Mouse (Mus musculus): ENCODE results near the gene Arhgap20.
A peak's percentile ranks its signal among the peaks of the same experiment; 100 is the strongest.

Arhgap20 gene

DNA sequence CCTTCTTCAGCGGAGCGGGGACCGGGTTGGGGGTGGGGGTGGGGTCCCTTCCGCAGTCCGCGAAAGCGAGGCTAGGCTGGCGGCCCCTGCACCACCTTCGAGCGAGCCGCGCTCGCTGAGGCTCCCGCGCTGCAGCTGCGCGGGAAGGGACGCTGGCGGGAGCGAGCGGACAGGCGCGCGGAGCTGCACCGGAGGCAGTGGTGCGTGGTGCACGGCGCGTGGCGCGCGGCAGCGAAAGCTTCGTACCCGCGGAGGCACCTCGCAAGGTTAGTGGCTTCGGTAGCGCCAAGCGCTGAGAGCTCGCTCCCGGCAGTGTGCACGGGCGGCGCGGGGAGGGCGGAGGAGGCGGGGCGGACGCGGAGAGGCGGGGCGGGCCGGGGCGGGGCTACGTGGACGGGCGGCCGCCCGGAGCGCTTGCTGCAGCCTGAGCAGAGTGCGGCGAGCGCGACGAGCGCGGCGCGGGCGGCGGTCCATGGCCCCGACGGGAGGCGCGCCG, at the start of gene Arhgap20:
Gene Arhgap20 (plus strand): TSS at position 417 of the 496 bp plus-strand sequence.
- peak; percentile 45 to 75 for DNase-seq (ENCODE audit: low spot score in 2 of 2)

DNA sequence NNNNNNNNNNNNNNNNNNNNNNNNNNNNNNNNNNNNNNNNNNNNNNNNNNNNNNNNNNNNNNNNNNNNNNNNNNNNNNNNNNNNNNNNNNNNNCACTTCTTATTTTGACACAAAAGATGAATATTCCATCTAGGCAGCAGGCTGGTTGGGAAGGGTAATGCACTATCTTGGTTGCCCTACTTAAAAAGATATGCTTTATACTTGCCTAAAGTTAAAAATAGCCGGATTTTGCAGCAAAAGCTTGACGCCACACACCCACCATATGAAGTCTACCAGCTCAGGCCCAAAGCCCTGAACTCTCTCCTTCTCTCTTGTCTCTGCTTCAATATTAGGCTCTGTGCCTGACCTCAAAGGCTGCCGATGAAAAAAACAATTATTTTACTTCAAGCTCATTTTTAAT, 46.3 kb upstream of the Arhgap20 start:
- no peak for DNase-seq (ENCODE audit: low spot score in 2 of 2)

DNA sequence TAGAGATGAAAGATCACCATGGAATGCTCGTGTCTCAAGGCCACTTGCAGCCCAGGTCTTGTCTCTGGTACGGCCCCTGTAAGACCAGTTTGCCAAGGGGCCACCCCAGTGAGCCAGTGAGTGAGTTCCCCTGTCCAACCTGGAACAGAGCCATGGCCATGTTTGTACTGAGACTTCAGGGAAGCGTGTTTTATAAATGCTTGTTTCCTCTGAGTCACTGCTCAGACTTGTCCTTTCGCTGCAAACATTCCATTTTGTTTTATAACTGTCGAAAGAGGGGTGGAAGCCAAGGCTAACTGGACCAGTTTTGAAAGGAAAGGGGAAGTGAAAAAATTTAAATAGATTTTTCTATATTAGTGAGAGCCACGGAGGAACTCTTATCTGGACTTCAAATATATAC, 37.2 kb upstream of the Arhgap20 start:
- no peak for DNase-seq (ENCODE audit: low spot score in 2 of 2)

DNA sequence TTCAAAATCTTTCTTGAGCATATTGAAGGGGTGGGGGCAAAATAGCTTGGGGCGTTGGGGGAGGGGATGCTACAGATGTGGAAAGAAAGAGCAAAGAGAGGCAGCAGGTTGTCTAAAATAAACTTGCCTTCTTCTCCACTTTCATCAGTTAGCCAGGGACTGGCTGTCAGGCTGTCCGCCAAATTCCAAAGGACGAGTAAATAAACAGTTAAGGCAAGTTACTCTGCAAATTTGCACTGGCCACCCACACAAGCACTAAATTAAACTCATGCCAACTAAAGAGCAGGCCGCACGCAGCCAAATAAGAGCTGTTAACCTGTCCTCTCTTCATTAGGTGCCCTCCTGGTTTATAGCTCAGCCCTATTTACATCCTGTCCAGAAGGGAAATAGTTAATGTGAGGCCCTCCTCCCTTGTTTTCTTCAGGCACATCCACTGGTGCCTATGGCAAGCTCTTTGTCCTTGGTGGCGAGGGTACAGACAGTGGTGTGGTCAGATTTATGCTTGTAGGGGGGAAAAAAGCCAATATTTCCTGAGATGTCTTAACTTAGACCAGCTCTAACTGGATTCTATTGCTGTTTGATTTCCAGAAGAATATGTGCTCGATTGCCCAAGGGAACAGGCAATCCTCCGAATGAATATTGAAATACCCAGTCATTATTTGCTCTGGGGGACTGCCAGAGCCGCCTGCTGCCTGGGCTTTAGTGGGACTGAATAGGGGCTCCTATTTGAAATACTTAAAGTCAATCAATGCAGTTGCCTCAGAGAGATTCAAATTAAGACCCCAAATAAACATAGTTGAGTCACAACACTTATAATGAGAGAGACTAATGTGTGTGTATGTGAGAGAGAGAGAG, 29.7 kb upstream of the Arhgap20 start:
- DNase-seq (ENCODE audit: low spot score in 2 of 2), result no peak

DNA sequence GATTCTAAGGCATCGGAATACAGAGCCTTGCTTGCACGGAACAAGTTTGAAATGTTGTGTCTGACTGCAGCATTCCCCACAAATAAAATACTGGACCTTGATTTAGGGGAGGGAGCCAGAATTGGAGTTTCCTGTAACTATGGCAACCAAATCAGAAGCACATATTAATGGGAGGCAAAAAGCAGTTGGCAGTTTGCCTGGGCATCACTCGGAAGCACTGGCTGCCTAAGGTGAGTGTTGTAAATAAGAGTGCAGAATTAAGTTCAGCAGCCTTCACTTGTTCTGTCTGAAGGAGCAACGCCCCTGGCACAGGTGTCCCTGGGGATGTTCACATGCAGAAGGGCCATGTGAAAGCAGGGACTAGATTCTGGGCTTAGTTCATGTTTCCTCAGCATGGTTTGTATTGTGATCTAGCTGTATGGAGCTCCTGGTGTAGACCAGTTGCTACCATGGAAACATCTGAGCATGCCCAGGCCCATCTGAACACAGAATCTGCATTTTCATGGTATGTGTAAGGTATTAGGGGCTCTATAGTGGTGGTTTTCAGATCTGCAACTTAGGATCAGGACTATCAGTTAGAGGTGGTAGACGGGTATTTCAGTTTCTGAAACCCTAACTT, 28.3 kb upstream of the Arhgap20 start:
- DNase-seq (ENCODE audit: low spot score in 2 of 2), result no peak

DNA sequence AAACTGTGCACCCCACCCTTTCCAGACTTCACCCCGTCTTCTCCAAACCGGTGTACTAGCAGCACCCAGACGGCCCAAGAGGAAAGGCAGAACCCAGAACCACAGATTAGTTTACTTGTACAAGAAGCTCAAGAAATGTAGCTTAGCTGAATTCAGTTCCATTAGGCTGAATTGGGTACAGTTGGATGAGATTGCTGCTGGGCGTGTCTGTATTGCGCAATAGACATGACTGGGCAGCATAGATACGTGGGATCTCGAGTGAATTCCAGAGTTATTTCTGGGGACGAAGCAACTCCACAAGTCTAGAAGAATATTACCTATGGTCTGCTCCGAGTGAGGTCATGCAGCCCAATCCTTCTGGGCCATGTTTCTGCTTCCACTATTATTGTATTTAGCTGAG, 26.8 kb upstream of the Arhgap20 start:
- no peak for DNase-seq (ENCODE audit: low spot score in 2 of 2)

DNA sequence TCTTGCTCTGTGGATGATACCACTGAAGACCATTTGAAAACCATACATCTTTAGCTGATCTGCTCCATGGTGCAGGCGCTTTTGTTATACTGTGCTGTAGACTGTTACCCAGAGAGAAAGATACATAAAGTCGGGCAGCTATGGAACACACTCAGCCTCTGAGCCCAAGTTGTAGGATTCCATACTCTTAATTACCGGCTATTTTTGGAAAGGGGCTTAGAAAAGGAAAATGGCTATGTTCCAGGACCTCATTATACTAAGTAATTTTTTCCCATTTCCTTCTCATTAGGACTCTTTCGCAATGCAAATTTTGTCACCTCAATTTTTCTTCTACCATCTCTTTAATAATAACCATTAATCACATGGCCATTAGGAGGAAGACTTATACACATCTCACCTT, 25.3 kb upstream of the Arhgap20 start:
- DNase-seq (ENCODE audit: low spot score in 2 of 2), result no peak

DNA sequence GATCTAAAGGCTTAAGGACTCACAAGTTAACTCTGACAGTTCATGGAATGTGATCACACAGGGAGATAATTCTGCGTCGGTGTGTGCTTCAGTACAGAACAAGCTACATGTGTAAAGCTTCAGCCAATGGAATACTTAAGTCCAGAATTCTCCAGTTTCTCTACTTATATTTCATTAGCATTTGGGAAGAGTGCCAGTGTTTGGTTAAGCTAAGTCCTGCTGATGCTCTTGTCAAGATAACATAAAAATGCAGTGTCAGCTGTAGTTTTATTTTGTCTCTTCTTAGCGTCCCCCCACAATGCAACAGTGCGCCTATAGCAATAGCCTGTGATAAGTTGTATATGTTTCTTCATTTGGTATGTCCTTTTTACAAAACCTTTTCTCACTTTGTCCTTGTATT, 15.0 kb upstream of the Arhgap20 start:
- no peak for DNase-seq (ENCODE audit: low spot score in 2 of 2)

DNA sequence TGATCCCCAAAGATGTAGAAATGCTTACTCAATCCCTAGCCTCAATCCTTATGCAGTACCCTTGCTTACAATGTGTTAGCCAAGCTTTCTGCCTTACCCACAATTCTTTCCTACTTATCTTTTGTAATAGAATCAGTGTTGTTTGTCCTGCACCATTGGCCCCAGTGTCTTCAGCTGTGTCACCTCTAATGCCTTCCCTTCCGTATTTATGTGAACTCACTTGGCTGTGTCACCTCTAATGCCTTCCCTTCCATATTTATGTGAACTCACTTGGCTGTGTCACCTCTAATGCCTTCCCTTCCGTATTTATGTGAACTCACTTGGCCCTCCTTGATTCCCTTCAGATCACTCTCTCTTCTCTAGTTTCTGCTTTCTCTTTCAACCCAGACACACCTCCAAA, 4.1 kb upstream of the Arhgap20 start:
- DNase-seq (ENCODE audit: low spot score in 2 of 2), result no peak

DNA sequence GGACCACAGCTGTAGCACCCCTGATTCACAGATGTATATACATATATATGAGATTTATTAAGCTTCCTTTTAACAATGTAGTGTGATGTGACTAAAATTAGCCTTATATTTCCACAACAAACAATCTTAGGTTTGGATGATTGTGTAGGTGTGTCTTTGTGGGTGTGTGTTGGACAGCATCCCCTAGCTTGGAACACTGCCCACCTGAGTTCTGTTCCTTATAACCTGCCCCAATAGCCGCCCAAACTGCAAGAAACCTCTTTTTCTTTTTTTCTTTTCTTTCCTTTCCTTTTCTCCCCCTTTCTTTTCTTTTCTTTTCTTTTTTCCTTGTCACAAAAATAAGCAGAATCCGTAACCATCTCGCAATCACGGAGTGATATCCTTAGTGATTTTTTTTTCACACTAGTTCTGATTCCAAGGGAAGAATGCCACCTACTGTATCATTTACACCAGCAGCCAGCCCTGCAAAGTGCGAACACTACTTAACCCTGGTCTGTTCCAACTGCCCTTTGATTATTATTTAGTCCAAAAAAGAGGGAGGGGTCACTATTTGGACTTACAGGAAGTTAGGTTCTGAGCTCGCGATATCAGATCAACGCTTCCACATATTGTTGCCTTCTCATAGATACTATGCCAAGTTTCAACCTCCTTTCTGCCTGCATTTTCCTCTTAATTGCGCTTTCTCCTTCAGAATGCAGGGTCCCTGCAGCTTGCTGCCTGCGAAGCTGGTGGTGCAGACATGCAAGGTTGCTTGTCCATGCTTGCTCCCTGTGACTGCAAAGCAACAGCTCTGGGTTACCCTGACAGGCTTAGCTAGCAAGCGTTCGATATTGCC, 879 bp upstream of the Arhgap20 start:
- DNase-seq (ENCODE audit: low spot score in 2 of 2), result no peak

DNA sequence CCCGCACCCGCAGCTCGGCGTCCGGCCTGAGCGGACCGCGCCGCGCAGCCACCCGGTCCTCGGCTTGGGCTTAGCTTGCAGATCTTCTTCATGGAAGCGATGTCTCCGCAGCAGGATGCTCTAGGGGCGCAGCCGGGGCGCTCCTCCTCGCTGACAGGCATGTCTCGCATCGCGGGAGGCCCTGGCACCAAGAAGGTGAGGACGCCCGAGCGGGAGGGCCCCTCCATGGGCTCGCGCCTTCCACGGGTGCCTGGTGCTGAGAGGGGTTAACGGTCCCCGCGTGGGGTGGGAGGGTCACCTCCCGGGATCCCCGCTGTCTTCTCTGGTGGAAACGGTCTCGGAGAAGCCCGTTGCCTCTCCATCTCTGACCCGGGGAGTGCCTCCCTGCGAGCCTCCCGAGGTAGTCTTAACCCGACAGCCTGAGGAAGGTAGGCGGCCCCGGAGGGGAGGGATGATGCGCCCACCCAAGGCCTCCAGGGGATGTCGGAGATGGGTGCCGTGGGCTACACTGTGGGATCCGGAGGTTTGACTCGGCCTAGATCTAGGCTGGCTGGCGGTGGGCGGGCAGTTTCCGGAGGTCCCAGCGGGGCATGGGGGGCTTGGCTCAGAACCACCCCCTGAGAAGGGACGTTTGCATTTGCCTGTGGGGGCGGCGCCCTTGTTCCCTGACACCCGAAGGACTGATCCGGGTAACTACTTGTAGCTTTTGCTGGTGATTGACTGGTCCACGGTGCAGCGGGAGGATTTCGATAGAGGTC, 459 bp downstream of the Arhgap20 start:
- DNase-seq (ENCODE audit: low spot score in 2 of 2), result peak; percentile 13 to 64

DNA sequence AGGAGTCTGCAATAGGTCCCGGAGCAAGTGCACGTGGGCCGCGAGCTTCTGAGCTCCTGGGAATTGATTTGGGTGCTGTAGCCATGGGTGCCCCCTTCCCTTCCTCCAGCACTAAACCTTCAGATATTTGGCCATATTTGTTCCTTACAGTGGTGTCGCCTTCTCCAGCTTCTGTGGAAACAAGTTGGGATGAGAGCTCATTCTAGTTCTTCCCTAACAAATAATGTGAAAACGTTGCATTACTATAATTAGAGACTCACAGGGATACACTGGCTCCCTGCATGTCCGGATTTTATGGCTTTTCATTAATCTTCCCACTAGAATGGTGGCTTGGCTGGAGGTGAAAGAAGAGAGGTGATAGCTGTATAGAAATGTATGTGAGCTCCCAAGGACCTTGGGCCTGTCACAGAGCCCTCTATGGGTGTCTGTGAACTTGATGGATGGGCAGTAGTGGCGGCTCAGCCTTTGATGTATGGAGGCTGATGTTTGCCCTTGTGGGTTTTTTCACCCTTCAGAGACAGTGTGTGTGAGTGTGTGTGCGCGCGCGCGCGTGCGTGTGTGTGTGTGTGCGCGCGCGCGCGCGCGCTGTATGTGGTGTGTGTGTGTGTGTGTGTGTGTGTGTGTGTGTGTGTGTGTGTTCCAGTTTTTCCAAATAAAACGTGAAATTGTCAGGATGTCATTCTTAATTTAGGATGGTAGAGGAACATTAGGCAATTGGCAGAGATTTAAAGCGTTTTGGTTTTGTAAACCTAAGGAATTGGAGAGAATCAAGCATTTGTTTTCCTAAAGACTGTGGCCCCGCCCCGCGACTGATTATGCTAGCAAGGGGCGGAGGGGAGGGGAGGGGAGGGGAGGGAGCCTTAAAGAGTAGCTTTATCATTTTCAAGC, 1.3 kb downstream of the Arhgap20 start:
- no peak for DNase-seq (ENCODE audit: low spot score in 2 of 2)

DNA sequence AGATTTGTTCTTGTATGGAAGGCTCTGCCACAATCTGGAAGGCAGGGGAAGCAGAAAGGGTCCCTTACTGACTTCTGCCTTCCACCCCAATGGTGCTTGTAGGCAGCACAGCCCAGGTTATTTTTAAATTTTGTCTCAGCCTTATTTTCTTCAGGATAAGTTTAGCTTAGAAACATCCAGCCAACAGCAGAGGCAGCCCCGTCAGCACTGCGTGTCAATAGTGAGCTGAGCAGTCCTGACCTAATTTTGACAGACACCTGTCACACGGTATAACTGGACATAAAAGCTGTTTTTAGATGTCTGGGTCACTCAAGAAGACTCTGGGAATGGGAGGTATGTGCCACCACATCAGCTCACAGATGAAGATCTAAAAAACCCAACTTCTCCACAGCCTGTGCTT, 9.1 kb downstream of the Arhgap20 start:
- DNase-seq (ENCODE audit: low spot score in 2 of 2), result no peak

DNA sequence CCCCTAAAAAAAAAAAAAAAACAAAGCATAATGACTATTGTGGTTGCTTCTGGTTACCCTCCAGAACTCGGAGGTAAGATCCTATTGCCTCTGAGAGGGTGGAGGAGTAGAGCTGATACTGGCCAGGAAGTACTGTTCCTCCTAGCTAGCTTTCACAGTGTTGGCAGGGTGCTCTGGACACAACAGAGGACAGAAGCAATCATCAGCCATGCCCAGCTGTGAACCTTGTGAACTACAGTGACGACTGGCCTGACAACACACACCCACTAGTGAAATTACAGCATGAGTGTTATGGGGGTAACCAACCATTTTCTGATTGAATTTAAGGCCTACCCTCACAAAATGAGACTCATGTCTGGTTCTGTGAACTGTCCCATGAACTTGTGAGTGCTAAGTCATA, 11.3 kb downstream of the Arhgap20 start:
- DNase-seq (ENCODE audit: low spot score in 2 of 2), result no peak

DNA sequence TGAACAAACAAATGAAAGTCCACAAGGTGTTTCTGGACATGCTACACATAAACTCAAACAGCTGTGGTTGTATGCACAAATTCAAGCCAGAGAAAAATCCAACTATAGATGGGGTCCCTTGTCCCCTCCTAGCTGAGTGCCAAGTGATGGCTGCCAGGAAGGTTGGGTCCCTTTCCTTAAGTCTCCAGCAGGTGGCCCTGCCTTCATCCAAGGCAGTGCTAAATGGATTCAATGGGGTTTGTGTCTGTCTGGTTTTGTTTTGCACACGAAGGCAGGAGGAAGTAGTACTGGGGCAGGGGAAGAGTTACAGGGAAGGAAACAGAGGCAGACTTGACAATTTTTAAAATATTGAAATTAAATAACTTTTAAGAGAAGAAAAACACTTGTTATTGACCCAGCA, 12.0 kb downstream of the Arhgap20 start:
- no peak for DNase-seq (ENCODE audit: low spot score in 2 of 2)

DNA sequence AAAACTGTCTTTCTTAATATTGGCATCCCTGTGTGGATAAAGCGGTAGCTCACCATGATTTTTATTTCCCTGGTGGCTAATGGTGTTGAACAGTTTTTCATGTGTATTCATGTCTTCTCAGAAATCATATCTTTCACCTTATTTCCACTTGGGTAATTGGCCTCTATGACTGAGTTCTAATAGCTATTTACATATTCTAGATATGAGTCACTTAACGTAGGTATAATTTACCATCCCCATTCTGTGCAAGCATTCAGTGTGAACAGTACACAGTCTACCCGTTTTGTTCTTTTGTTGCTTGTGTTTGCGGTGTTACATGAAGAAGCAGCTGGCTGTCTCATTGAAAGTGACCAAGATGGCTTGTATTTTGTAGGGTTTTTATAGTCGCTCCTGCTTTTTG, 14.1 kb downstream of the Arhgap20 start:
- no peak for DNase-seq (ENCODE audit: low spot score in 2 of 2)

DNA sequence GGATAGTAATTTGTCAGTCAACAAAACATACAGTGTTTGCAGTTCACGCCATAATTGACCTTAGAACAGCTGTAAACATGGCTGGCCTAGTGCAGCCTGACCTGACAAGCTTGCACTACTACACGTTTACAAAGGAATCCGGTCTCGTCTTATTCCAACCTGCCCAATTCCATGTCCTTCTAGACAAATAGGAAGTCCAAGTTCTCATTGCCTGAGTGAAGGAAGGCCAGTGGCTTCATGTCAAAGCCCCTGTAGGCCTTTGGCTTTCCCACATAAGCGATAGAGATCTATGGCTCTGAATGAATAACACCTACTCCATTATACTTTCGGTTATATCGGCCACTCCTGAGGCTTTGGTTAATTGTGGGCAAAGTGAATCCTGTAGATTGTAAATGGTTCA, 16.0 kb downstream of the Arhgap20 start:
- DNase-seq (ENCODE audit: low spot score in 2 of 2), result no peak

DNA sequence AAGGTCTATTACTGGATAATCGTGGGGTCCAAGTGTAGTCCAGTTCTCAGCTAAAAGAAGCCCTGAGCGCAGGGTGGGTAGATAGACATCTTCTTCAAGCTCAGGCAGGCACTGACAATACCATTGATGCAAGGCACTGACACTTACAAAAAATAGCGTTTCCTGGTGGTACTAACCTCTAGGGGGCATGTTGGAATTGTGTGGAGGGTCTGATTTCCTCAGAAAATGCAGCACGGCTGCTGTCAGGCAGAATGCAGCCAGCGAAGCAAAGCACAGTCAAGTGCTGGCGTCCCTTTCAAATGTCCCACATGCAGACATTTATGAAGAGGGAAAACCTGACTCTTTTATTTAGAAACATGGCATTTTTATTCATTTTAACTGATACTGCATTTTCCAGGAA, 22.2 kb downstream of the Arhgap20 start:
- no peak for DNase-seq (ENCODE audit: low spot score in 2 of 2)

DNA sequence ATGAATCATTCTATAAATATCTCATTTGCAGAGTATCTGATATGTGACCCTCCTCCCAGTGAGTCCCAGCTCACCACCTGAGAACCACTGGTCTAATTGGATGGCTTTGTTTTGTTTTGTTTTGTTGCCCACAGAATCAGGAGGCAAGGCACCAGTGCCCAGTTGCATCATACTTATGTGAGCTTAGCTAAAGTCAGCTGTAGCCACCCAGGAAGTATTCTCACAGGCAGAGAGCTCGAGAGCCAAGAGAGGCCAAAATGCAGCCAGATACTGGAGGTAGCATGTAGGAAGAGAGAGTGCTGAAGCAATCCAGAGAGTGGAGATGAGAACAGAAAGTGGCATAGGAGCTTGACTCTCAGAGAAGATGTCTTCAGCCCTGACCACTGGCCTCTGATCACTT, 23.3 kb downstream of the Arhgap20 start:
- no peak for DNase-seq (ENCODE audit: low spot score in 2 of 2)

DNA sequence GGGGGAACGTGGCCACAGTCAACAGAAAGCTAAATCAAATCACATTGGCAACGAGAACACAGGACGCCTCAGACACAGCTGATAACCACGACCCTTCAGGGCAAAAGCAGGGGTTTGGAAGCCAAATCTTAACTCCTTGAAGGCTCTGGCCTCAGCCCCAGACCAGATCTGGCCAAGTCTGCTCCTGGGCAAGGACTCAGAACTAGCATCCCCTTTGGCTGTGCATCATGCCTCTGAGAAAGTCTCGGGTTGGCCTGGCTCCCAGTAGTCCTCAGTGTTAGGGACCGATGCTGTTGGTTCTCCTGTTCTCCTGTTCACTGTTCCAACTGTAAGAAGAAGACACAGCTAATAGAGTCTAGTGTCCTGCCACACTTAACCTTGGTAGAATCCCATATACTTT, 30.1 kb downstream of the Arhgap20 start:
- no peak for DNase-seq (ENCODE audit: low spot score in 2 of 2)

DNA sequence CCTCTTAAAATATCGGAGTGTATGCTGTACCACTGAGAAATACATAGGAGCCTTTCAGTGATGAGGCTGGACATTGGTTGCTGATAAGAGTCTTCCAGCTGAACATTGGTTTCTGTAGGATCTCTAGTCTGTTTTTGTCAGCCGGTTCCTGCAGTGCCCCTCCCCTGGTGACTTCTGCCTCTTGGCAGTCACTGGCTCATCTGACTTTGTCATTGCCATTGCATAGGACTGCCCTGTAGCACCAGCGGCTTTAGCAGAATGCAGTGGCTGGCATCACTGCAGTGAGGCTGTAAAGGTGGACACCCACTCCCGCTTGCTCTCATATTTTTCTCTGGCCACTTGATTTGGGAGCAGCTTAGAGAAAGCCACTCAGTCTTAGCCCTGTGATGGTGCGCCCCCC, 33.1 kb downstream of the Arhgap20 start:
- no peak for DNase-seq (ENCODE audit: low spot score in 2 of 2)
